Mouse (Mus musculus): Measurements from ENCODE around the gene AI481877. TPM values are rescaled to one million over a fixed set of nuclear protein-coding genes. Genes with fewer than 3 reads are reported as not detected.

Gene AI481877
- total and polyA plus RNA-seq, 3 experiments: not detected

DNA sequence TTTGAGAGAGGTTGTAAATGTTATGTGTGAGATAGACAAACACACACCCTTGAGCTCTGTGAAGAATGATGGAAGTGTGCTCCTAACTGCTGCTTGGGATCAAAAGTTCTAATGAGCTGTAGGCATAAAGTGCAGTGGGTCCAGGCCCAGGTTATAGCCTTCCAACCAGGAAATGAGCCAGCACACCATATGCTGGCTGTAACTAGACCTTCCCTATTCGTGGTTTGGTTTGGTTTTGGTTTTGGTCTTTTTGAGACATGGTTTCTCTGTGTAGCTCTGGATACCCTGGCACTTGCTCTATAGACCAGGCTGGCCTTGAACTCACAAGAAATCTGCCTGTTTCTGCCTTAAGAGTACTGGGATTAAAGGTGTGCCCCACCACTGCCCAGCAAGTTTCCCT is 13.2 kb upstream of the AI481877 start:
- in situ Hi-C loops (cut with MboI; ENCODE audit: low pct_ligation_motif_present, low pct_unique_long_range_greater_than_20kb, low sequenced_read_pairs): no loop called here
- Histone ChIP-seq H3K79me2 (replicated peaks; ENCODE audit: control insufficient read depth, extremely low read depth, insufficient read depth, poor library complexity, severe bottlenecking) (no peaks in the 10 kb centered on the region), H3K36me3 (replicated peaks in 1 of 2; ENCODE audit: control insufficient read depth in 1 of 2, insufficient read depth in 1 of 2, low read length in 1 of 2) (no peaks in the 10 kb centered on the region), H3K4me3 (replicated peaks in 1 of 3; ENCODE audit: low read depth in 2 of 3, low read length in 2 of 3, poor library complexity in 1 of 3) (no peak overlapping the region), H3K4me1 (ENCODE audit: control insufficient read depth in 1 of 2, insufficient read depth in 2 of 2) (peaks cover 0 to 25% of the 10 kb centered on the region in 2 experiments; a peak in 2 of 4 replicates), H3K9ac (ENCODE audit: insufficient read depth, low read depth) (no peak overlapping the region), H3K4me2 (ENCODE audit: insufficient read depth, low read depth, poor library complexity, severe bottlenecking) (no peak overlapping the region), H3K27me3 (replicated peaks) (no peaks in the 10 kb centered on the region), H3K9me3 (replicated peaks; ENCODE audit: low read length) (no peaks in the 10 kb centered on the region), H3K27ac (ENCODE audit: insufficient read depth, low read depth) (no peak overlapping the region)
- no peak for TF ChIP-seq MEF2A (IDR thresholded peaks at IDR 0.05; ENCODE audit: borderline replicate concordance, low read depth, low read length)
- no peak for TF ChIP-seq EP300 (IDR thresholded peaks at IDR 0.05; ENCODE audit: low read length)
- no peak for TF ChIP-seq KAT2A (IDR thresholded peaks at IDR 0.05; ENCODE audit: insufficient replicate concordance, low read length)
- no peak for TF ChIP-seq PAX5 (IDR thresholded peaks at IDR 0.05; ENCODE audit: low read length)
- TF ChIP-seq MAFK (IDR thresholded peaks at IDR 0.05; ENCODE audit: insufficient replicate concordance, low read length): no peak
- TF ChIP-seq CTCF (conservative IDR thresholded peaks at IDR 0.05 in 1 of 2, IDR thresholded peaks at IDR 0.05 in 1 of 2; ENCODE audit: low read depth in 2 of 2, low read length in 2 of 2): no peak
- TF ChIP-seq IRF4 (IDR thresholded peaks at IDR 0.05; ENCODE audit: low read depth, low read length): no peak
- TF ChIP-seq MXI1 (IDR thresholded peaks at IDR 0.05; ENCODE audit: low read depth, low read length): no peak
- TF ChIP-seq NELFE (IDR thresholded peaks at IDR 0.05; ENCODE audit: low read depth, low read length): no peak
- TF ChIP-seq USF1 (IDR thresholded peaks at IDR 0.05; ENCODE audit: low read depth, low read length): no peak
- TF ChIP-seq JUN (IDR thresholded peaks at IDR 0.05; ENCODE audit: insufficient read depth, low read depth, low read length): no peak
- TF ChIP-seq RCOR1 (conservative IDR thresholded peaks at IDR 0.05; ENCODE audit: low read depth, low read length): no peak
- no peak for TF ChIP-seq E2F4 (IDR thresholded peaks at IDR 0.05; ENCODE audit: insufficient replicate concordance, low read depth, low read length)
- no peak for TF ChIP-seq SIN3A (IDR thresholded peaks at IDR 0.05; ENCODE audit: low read length)
- DNase-seq (ENCODE audit: extremely low read depth): peak; percentile 6
- dilution Hi-C loops (cut with MboI; ENCODE audit: extremely low pct_ligation_motif_present, extremely low pct_unique_long_range_greater_than_20kb, low sequenced_read_pairs): no loop called here

DNA sequence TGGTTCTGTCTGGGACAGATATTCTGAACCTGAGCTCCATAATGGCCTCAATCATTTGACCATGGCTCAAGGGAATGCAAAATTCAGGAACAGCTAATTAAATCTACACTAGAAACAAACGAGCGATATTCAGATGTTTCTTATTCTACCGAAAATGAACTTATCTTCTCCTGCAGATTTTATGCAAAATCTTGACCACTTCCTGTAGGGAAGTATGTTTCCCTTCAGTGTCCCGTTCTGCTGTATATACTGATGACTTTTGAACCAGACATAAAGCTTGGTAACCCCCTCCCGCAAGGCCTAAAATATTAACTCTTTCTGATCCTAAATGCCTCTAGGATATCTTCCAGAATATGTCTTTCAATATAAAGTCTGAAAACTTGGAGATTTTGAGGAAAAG is 12.1 kb upstream of the AI481877 start:
- Histone ChIP-seq H3K4me3 (replicated peaks in 1 of 3; ENCODE audit: low read depth in 2 of 3, low read length in 2 of 3, poor library complexity in 1 of 3) (no peak overlapping the region), H3K27me3 (replicated peaks) (no peaks in the 10 kb centered on the region), H3K9ac (ENCODE audit: insufficient read depth, low read depth) (no peak overlapping the region), H3K27ac (ENCODE audit: insufficient read depth, low read depth) (no peak overlapping the region), H3K4me2 (ENCODE audit: insufficient read depth, low read depth, poor library complexity, severe bottlenecking) (no peak overlapping the region), H3K79me2 (replicated peaks; ENCODE audit: control insufficient read depth, extremely low read depth, insufficient read depth, poor library complexity, severe bottlenecking) (no peaks in the 10 kb centered on the region), H3K9me3 (replicated peaks; ENCODE audit: low read length) (no peaks in the 10 kb centered on the region), H3K4me1 (ENCODE audit: control insufficient read depth in 1 of 2, insufficient read depth in 2 of 2) (peaks cover 0 to 25% of the 10 kb centered on the region in 2 experiments; a peak in 2 of 4 replicates), H3K36me3 (replicated peaks in 1 of 2; ENCODE audit: control insufficient read depth in 1 of 2, insufficient read depth in 1 of 2, low read length in 1 of 2) (no peaks in the 10 kb centered on the region)
- TF ChIP-seq ZC3H11A (IDR thresholded peaks at IDR 0.05; ENCODE audit: low read depth, low read length) (no peak), MAFK (IDR thresholded peaks at IDR 0.05; ENCODE audit: insufficient replicate concordance, low read length) (no peak), EP300 (IDR thresholded peaks at IDR 0.05; ENCODE audit: low read length) (no peak), MYC (IDR thresholded peaks at IDR 0.05; ENCODE audit: low read depth, low read length) (no peak), SMC3 (IDR thresholded peaks at IDR 0.05; ENCODE audit: low read depth, low read length) (no peak), ELF1 (IDR thresholded peaks at IDR 0.05; ENCODE audit: low read depth, low read length) (no peak), TBP (conservative IDR thresholded peaks at IDR 0.05; ENCODE audit: low read depth, low read length) (no peak), MEF2A (IDR thresholded peaks at IDR 0.05; ENCODE audit: borderline replicate concordance, low read depth, low read length) (no peak), NRF1 (IDR thresholded peaks at IDR 0.05; ENCODE audit: low read depth, low read length) (no peak), UBTF (IDR thresholded peaks at IDR 0.05; ENCODE audit: low read depth, low read length) (no peak), ZMIZ1 (IDR thresholded peaks at IDR 0.05; ENCODE audit: low read depth, low read length) (no peak), USF1 (IDR thresholded peaks at IDR 0.05; ENCODE audit: low read depth, low read length) (no peak), BHLHE40 (IDR thresholded peaks at IDR 0.05; ENCODE audit: low read depth, low read length) (no peak), E2F4 (IDR thresholded peaks at IDR 0.05; ENCODE audit: insufficient replicate concordance, low read depth, low read length) (no peak), JUND (conservative IDR thresholded peaks at IDR 0.05; ENCODE audit: low read depth, low read length) (no peak), TCF12 (IDR thresholded peaks at IDR 0.05; ENCODE audit: low read depth, low read length) (no peak), HCFC1 (IDR thresholded peaks at IDR 0.05; ENCODE audit: low read depth, low read length) (no peak), NELFE (IDR thresholded peaks at IDR 0.05; ENCODE audit: low read depth, low read length) (no peak)
- dilution Hi-C loops (cut with MboI; ENCODE audit: extremely low pct_ligation_motif_present, extremely low pct_unique_long_range_greater_than_20kb, low sequenced_read_pairs): no loop called here
- DNase-seq (ENCODE audit: extremely low read depth): no peak
- in situ Hi-C loops (cut with MboI; ENCODE audit: low pct_ligation_motif_present, low pct_unique_long_range_greater_than_20kb, low sequenced_read_pairs): no loop called here

Measured in CH12.LX (cell line).